Mouse (Mus musculus) ES-Bruce4 (cell line): ENCODE measurements at regions not wholly inside any gene's neighbourhood (a gene's known extent, or its start where the extent isn't known, plus 50 kb on each side); places are given as distances from the start of the nearest gene placed in this dataset.

Source experiments
- CTCF ChIP-seq: IDR thresholded peaks from one replicate; pipeline ENCODE4 v1.8.1; 2011; ENCODE audit warnings: low read depth, low read length
- EP300 ChIP-seq: IDR thresholded peaks from 2 replicates; pipeline ENCODE4 v1.6.1; 2011; ENCODE audit warnings: low read depth, low read length; ENCODE audit not compliant: insufficient read depth
- POLR2A ChIP-seq: IDR thresholded peaks from one replicate; pipeline ENCODE4 v1.8.1; 2011; ENCODE audit warnings: low read length; ENCODE audit not compliant: insufficient read depth

- TF ChIP-seq CTCF (no peak), POLR2A (no peak), EP300 (no peak)
Observed at GRCm38 (mm10) chr9:67708246-67708960, 50.8 kb upstream of the C2cd4b start.
